Mouse (Mus musculus) frontal cortex, adult 2 months (tissue): ENCODE results near the gene Stum. TPM values are rescaled to one million over a fixed set of nuclear protein-coding genes. Genes with fewer than 3 reads are reported as not detected.

Source experiments
- DNase-seq, 2 experiments: peaks; one replicate each; pipeline ENCODE4 v3.0.0; 2022; ENCODE audit warnings: low spot score in 1 of 2; ENCODE audit errors: extremely low spot score in 1 of 2
- polyA plus RNA-seq: library from polyadenylated mRNA; depleted of rRNA; stranded (reverse); fragments of >200 nt; gene quantifications from 2 replicates; pipeline ENCODE4 v1.2.3, GENCODE M21; 2012

The Stum gene
- polyA plus RNA-seq, 1 experiment, result 128 TPM

GRCm38 (mm10) chr1:180500218-180500617 is 16.9 kb upstream of the Stum start:
- no peak for DNase-seq

- DNase-seq, result no peak
Observed at GRCm38 (mm10) chr1:180499766-180500165, 16.5 kb upstream of the Stum start.

GRCm38 (mm10) chr1:180492777-180493176 is 9.5 kb upstream of the Stum start:
- DNase-seq, result no peak

- DNase-seq, result no peak
Observed at GRCm38 (mm10) chr1:180485346-180485745, 2.0 kb upstream of the Stum start.

- DNase-seq, result no peak
Observed at GRCm38 (mm10) chr1:180482840-180483398, 385 bp downstream of the Stum start.

- DNase-seq, result no peak
Observed at GRCm38 (mm10) chr1:180481956-180482355, 1.3 kb downstream of the Stum start.

GRCm38 (mm10) chr1:180481331-180481730 is 2.0 kb downstream of the Stum start:
- no peak for DNase-seq

- DNase-seq, result peak in 1 of 2 experiments; percentile 53
Observed at GRCm38 (mm10) chr1:180480325-180480724, 3.0 kb downstream of the Stum start.

GRCm38 (mm10) chr1:180473566-180473965 is 9.7 kb downstream of the Stum start:
- no peak for DNase-seq

- no peak for DNase-seq
Observed at GRCm38 (mm10) chr1:180468004-180468403, 15.3 kb downstream of the Stum start.

- peak in 1 of 2 experiments; percentile 77 for DNase-seq
Observed at GRCm38 (mm10) chr1:180465620-180466019, 17.7 kb downstream of the Stum start.

- peak in 1 of 2 experiments; percentile 58 for DNase-seq
Observed at GRCm38 (mm10) chr1:180464357-180464756, 18.9 kb downstream of the Stum start.

- DNase-seq, result no peak
Observed at GRCm38 (mm10) chr1:180462983-180463475, 20.3 kb downstream of the Stum start.

- peak in 1 of 2 experiments; percentile 46 for DNase-seq
Observed at GRCm38 (mm10) chr1:180462396-180462795, 20.9 kb downstream of the Stum start.

GRCm38 (mm10) chr1:180460721-180461120 is 22.6 kb downstream of the Stum start:
- no peak for DNase-seq

GRCm38 (mm10) chr1:180458680-180459079 is 24.6 kb downstream of the Stum start:
- DNase-seq, result no peak

GRCm38 (mm10) chr1:180458274-180458673 is 25.0 kb downstream of the Stum start:
- DNase-seq, result no peak

- no peak for DNase-seq
Observed at GRCm38 (mm10) chr1:180449641-180450040, 33.7 kb downstream of the Stum start.

- no peak for DNase-seq
Observed at GRCm38 (mm10) chr1:180444411-180444810, 38.9 kb downstream of the Stum start.

- DNase-seq, result no peak
Observed at GRCm38 (mm10) chr1:180439496-180439895, 43.8 kb downstream of the Stum start.

GRCm38 (mm10) chr1:180434925-180435324 is 48.4 kb downstream of the Stum start:
- no peak for DNase-seq

GRCm38 (mm10) chr1:180433796-180434566 is 49.3 kb downstream of the Stum start:
- DNase-seq, result peak; percentile 37 to 80
